Mouse (Mus musculus) liver, adult (tissue): ENCODE measurements around the gene P2ry14.

Experiments used
- GATA4 ChIP-seq: IDR thresholded peaks from 2 replicates; pipeline ENCODE4 v1.6.1; 2014; ENCODE audit warnings: mild to moderate bottlenecking, low read length; ENCODE audit not compliant: insufficient replicate concordance

Gene P2ry14

DNA sequence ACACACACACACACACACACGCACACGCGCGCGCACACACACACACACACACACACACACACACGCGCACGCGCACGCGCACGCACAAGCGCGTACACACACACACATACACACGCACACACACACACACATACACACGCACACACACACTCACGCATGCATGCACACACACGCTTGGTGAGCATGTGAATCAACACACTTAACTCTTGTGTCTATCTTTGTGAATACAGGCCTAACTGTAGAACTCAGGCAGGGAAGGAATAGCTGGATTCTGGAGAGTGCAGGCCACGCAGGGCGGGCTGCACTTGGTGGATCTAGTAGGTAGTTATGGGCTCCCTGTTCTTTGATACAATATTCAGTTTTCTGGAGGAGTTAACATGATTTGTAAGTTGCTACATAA, 24.7 kb downstream of the P2ry14 start:
- TF ChIP-seq GATA4 = no peak

DNA sequence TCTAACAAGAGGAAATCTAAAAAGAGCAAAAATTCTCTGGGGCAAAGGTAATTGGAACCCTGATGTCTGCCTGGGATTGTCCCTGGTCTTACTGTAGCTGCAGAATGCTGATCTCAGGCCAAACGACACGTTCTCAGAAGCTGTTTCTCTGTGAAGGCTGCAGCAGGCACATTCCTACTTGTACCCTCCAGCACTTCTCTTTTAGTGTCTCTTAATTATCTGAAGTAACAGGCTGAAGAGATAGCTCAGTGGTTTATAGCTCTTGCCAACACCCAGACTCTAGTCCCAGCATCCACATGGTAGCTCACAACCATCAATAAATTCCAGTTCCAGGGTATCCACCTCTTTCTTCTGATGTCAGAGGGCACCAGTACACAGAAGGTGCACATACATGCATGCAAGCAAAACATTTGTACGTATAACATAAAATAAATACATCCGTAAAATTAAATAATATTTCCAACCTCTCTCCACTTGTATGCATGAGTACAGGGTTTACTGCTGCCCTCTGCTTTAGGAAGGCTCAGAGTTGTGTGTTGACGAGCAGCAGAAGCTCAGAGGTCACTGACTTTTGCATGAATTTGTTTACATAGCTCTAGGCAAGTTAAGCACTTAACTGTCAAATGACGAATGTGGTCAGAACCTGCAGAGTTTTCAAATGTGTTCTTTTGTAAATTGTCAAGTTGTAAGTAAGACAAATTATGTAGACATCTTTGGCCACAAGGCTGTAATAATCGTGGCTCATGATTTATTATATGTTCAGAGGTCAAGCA, 27.4 kb downstream of the P2ry14 start:
- no peak for TF ChIP-seq GATA4

DNA sequence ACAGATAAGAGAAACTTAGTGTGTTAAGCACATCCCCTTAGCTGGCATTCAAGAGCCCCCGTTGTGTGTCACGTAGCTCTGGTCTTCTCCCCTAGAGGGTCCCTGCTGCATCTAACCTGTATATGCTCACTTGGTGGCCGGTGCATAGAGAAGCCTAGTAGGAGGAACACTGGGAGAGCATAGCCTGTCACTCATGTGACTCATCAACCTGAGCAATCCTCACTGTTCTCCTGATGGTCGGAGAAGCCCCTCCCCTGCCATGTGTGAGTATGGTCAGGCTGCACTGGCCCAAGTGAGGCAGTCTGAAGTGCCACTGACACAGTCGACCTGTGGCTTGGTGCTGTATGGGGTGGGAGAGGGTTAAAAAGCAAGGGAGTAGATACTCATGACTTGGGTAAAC, 28.4 kb downstream of the P2ry14 start:
- no peak for TF ChIP-seq GATA4

DNA sequence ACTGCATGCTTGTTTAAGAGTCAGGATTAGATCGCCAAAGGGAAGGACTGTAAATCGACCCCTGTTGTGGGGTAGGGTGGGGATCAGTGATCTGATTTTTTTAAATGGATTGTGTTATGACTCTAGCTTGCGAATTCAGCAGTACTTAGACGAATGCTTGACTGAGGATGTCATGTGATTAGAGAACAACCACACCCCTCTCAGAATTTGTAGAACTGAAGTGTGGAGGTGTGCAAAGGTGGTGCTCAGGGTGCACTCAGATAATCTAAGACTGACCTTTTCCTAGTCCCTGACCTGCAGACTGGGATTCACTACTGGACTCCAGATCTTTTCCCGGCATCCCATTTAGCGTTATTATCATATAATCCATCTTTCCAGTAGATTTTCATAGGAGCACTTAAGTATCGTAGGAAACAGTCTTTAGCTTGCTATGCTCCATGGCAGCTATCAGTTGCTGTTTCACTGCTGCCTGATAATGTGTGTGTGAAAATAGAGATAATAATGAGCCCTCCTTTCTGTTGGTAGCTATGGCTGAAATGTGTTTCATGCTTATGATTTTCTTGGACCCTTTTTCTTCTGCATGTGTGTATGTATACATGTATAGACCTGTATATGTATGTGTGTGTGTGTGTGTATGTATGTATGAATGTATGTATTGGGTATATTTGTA, 31.5 kb downstream of the P2ry14 start:
- TF ChIP-seq GATA4 = no peak

DNA sequence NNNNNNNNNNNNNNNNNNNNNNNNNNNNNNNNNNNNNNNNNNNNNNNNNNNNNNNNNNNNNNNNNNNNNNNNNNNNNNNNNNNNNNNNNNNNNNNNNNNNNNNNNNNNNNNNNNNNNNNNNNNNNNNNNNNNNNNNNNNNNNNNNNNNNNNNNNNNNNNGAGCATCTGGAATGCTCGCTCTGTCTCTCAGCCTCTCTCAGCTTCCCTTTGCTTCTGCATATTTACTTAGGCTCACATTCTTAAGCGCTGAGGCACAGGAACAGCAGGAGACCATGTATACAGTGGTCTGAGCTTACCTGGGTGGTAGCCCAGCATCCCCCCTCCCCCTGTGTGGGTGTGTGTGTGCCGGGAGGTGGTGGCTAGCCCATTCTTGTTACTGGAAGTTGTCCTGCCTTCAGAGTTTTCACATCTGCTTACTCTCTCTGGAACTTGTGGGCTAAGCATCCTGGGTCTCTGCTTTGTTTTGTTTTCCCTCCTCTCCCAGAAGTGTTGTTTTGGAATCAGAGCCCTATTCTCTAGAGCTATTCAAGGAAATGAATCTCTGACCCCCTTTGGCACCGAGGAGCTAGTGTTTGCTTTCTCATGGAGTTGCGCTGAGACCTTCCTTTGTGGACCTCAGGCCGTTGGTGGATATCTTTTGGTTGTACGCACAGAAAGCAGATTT, 32.2 kb downstream of the P2ry14 start:
- TF ChIP-seq GATA4 = no peak

DNA sequence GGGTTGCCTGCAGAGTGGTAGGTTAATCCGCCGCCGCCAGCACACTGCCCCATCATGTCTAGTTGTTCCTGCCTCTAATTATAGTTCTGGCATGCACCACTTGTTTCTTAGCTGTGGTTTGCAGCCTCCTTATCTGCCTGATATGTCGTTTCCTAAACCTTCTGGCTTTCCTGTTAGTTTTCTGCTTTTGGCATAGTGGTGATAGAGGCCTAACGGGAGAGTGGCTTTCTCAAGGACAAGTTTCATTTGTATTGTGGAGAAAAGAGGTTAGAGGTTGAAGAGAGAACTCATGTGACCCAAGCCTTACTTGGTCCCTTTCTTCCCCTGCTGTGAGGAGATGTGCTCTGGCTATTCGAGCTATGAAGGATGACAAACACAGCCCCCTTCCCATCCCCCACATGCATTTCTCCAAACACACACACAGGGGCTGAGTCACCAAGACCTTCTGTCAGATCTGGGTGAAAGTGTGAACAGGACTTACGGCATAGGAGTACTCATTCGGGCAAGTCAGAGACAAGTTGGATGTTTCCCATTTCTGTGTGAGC, 39.4 kb downstream of the P2ry14 start:
- TF ChIP-seq GATA4 = peak; percentile 75; the same call in 1 of the 2 replicates

DNA sequence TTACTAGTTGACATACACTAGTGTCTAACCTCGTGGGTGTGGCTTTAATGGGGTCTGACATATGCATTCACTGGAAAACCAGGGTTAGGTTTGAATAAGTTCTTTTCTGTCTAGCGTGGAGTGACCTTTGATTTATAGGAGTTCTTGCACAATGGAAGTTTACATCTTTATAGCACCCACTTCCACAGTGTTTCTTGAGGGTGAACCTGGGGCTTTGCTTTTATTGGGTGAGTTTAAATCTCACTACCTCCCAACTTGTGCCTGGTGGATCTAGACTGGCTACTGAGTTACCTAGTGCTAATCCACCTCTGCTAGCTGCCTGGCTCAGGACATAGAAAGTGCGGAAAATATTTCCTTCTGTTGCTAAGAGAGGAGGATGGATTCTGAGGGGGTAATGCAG, 41.5 kb downstream of the P2ry14 start:
- no peak for TF ChIP-seq GATA4

DNA sequence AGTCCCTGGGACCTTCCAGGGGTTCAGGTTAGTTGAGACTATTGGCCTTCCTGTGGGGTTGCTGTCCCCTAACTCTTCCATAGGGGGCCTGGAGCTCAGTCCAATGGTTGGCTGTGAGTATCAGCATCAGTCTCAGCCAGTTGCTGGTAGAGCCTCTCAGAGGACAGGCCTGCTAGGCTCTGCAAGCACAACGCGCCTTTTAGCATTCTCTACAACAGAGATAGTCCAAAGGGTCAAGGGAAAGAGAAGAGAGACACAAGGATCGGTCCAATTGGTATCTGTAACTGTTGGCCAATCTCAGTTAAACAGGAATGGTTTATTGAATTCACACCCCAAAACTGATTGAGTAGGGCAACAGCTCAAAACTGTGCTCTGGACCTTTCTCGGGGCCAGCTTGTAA, 46.0 kb downstream of the P2ry14 start:
- no peak for TF ChIP-seq GATA4

DNA sequence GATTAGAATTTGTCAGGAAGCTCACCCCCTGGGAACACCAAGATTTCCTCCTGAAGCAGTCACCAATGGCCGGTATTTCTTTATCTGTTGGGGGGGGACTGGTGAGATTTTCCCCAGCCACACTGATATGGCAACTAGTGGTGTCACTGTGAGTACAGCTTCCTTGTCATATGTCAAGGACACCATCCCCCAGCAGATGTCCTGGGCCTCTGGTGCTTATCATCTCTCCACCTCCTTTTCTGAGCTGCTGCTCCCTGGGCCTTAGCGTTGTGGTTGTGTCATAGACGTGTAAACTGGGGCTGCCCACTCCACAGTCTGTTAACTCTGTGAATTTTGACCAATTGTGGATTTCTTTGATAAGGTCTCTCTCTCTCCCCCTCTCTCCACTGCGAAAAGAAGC, 49.0 kb downstream of the P2ry14 start:
- no peak for TF ChIP-seq GATA4

DNA sequence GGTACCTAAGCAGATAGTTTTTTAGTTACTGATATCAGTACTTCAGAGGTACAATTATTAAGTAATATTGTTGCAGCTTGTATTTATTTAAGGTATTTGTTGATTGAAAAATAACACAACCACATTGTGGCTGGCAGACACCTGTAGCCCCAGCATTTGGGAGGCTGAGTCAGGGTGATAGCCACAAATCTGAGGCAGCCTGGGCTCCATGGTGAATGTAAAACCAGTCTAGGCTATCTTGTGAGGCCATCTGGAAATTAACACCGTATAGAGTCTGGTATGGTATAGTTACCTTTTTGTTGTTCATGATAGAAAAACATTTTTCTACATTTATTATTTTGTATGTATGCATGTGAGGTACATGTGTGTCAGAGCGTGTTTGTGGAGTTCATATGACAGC, 51.3 kb downstream of the P2ry14 start:
- TF ChIP-seq GATA4 = no peak

DNA sequence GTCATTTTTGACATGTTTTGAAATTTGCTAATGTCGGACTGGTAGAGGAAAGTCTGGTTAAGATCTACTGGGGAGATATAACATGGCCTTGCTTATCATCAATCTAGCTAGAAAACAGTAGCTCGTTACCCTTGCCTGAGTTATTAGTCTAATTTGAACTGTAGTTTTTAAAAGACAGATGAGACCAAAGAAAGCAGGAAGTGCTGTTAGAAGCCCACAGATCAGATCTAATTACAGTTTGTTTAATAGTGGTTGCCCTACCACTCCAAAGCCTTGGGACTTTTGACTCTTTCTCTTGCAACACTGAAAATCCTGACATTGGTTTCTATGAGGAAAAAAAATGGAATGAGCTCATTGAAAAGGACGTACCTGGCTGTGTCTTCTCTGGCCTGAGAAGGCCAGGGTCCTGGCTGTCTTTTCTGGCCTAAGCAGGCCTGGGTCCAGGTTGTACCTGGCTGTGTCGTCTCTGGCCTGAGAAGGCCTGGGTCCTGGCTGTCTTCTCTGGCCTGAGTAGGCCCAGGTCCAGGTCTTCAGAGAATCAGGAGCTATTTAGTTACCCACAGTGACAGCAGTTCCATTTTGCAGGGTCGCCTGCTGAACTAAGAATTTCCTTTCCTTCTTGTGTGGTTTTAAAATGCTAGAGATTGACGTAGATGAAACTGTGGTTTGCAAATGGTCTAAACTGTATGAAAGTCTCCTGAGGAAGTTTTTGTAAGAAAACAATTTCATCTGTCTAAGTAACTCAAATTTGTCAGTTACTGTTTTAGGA, 52.0 kb downstream of the P2ry14 start, which contains the start of gene Gpr171:
Gene Gpr171, minus strand, starts transcription at position 604 of the 769 bp plus-strand sequence.
- TF ChIP-seq GATA4 = no peak

DNA sequence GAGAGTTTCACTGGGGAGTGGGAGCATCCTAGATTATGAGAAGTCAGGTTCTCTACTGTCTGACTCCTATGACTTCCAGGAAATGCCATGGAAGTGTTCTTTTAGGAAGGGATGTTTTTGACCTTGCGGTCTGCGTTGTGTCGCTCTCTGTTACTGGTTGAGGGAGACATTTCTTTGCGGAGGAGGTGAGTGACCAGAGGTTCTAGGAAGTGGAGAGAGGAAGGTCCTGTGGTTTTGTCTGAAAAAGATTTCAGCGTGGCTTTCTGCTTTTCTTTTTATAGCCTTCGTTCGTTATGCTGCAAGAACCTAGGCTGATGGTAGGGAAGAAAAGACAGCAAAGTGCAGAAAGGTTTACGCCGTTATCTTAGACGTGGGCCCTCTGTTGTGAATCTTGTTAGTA, 54.9 kb downstream of the P2ry14 start:
- no peak for TF ChIP-seq GATA4

DNA sequence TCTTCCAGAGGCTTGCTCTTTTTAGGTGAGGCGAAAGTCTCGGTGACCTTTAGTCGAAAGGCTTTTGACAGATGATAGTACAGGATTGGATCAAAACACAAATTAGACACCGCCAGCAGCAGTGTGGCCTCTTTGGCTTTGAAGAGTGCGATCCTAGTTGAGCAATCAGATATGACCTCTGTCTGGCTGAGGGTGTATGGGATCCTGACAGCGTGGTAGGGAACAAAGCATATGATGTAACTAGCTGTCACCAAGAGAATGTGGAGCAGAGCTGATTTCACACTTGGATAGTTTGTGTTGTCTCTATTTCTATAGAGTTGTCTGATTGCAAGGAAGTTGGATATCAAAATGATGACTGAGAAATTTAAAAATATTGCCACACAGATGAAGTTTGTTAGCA, 56.0 kb downstream of the P2ry14 start:
- TF ChIP-seq GATA4 = no peak

DNA sequence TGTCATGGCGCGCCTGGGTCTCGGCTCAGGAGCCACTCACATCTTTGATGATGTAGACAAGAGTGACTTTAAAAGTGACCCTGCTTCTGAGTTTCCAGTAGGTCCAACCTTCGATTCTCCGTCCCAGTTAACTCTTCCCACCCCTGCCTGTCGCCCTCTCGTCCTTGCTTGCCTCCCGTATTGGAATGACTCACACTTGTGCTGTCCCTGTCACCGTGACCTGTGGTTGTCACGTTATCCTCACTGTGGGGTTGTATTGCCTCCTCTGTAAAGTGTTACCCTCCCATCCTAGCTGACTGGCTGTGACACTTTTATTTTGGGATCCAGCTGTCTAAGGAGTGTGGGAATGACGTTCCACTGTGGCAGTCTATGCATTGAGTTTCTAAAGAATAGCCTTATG, 60.7 kb downstream of the P2ry14 start:
- no peak for TF ChIP-seq GATA4

DNA sequence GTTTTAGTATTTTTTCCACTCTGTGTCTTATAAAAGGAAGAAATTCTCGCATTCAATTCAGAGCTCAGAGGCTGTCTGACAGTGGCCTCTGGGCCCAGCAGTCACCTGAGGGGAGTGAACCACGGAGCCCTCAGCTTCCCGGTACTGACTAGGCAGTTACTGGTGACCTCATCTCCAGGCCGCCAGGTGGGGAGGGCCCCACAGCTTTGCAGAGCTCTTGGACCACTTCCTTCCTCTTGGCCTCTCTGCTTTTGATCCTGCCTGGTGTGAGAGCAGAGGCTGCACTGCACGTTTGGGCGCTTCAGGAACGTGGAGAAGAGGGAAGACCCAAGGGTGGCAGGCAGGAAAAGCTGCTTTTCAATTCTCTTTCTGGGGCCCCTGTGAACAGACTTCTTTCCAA, 72.5 kb downstream of the P2ry14 start:
- no peak for TF ChIP-seq GATA4
